Mouse (Mus musculus) liver, adult 2 months (tissue): ENCODE data around the gene Olfr522.

Experiments used
- CTCF ChIP-seq: fragments of 200-500 bp; IDR thresholded peaks from 2 replicates; pipeline ENCODE4 v1.5.1; 2011; ENCODE audit warnings: low read depth, low read length, control low read depth
- POLR2A ChIP-seq: fragments of 200-500 bp; IDR thresholded peaks from 2 replicates; pipeline ENCODE4 v1.6.1; 2011; ENCODE audit warnings: low read length, control low read depth; ENCODE audit not compliant: insufficient read depth; ENCODE audit errors: extremely low read depth

DNA sequence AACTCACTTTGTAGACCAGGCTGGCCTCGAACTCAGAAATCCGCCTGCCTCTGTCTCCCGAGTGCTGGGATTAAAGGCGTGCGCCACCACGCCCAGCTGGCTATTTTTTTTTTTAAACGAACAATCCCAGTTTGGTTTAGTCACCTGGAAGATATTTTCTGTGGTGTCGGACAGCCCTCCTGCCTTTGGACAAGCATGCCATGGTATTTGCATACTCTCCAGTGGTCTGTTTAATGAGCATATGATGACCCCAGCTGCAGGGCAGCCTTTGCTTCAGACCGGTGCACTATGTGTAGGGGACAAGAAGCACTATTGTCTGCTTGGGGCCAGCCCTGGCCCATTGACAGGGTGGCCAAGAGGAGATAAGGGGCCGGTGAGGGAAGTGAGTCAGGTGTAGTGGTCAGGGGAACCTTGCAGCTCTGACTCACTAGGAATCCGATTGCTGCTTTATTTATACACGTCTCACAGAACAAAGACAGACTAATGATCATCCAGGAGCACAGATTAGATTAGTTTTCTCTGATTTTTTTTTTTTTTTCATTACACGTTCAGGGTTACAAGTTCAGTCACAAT, 43.1 kb downstream of the Olfr522 start:
- TF ChIP-seq CTCF, result no peak
- TF ChIP-seq POLR2A, result no peak
